8 mouse cellular contexts compared by ENCODE assay signal in the genomic region with DNA sequence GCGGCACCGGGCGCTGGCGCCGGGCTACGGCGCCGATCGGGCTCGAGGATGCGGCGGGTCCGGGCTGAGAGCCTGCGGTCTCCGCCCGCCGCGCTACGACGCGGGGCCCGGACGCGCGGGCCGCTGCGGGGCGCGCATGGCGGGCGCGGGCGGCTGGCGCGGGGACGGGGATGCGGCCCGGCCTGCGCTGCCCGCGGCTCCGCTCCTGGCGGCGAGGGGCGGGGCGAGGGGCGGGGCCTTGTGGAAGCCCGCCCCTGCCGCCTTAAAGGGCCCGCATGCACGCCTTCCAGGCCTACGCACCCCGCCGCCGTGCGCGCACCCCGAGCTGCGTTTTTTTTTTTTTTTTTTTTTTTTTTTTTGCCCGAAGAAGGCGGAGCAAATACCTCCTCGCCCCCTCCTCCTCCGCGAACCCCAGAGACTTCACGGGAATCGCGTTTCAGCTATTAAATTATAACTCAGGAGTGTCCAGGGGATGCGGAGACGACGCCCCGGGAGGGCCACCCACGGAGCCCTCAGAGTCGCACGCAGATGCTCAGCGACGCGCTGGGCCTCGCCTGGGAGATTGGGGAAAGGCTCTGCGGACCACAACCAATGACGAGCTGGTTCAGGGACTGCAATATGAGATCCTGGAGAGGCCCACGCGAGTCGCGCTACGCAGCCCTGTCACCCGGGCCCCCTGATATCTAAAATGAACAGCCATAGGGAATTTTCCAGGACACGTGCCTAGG. TPM values are rescaled to one million over a fixed set of nuclear protein-coding genes. Genes with fewer than 3 reads are reported as not detected.
DNase-seq lines count a peak whose midpoint lies in the region; ATAC-seq and TF ChIP-seq lines count a peak whose summit lies in the region.

TSS of gene Ncor2 (minus strand) at position 213 of the 728 bp plus-strand sequence.

- DNase-seq in CD4-positive helper T cell, adult 2 months (ENCODE audit: low read depth, low spot score) = peak; percentile 92
- peak; percentile 97 for DNase-seq in brain, embryonic 14.5 days (ENCODE audit: low read depth)
- peak; percentile 89 for DNase-seq in kidney, postnatal 0 days (ENCODE audit: low spot score)
- peak; percentile 42 to 73 for DNase-seq in natural killer cell, adult 2 months (ENCODE audit: low spot score in 2 of 2)

- peak; percentile 83 for ATAC-seq in heart, embryonic 12.5 days (ENCODE audit: insufficient number of reproducible peaks, low FRiP score)
- ATAC-seq in kidney, postnatal 0 days (replicated peaks; ENCODE audit: low FRiP score, low read depth) = peak; percentile 75
- peak; percentile 79 for ATAC-seq in liver, embryonic 12.5 days
- peak; percentile 82 for ATAC-seq in stomach, embryonic 15.5 days (ENCODE audit: insufficient read depth, low FRiP score, low read depth)

- peak; percentile 31; the same call in 1 of the 2 replicates for TF ChIP-seq POLR2A in brain, embryonic 14.5 days (IDR thresholded peaks at IDR 0.05; ENCODE audit: borderline replicate concordance, extremely low read depth, insufficient read depth, insufficient read length, poor library complexity, severe bottlenecking)

- H3K27ac ChIP-seq in heart, embryonic 12.5 days (ENCODE audit: poor library complexity, severe bottlenecking) = peak within 1 kb of the TSS; percentile 96
- H3K27ac ChIP-seq in kidney, postnatal 0 days = peak within 1 kb of the TSS; percentile 92
- peak within 1 kb of the TSS; percentile 79 for H3K27ac ChIP-seq in liver, embryonic 12.5 days
- H3K27ac ChIP-seq in stomach, embryonic 15.5 days = peak within 1 kb of the TSS; percentile 98

- peak within 1 kb of the TSS; percentile 96 for H3K4me2 ChIP-seq in heart, embryonic 12.5 days
- peak within 1 kb of the TSS; percentile 95 for H3K4me2 ChIP-seq in kidney, postnatal 0 days (ENCODE audit: low read length)
- peak within 1 kb of the TSS; percentile 98 for H3K4me2 ChIP-seq in liver, embryonic 12.5 days
- peak within 1 kb of the TSS; percentile 92 for H3K4me2 ChIP-seq in stomach, embryonic 15.5 days

- TF ChIP-seq CTCF in brain, embryonic 14.5 days (IDR thresholded peaks at IDR 0.05; ENCODE audit: borderline replicate concordance, extremely low read depth, insufficient read depth, insufficient read length) = no peak
- no peak for TF ChIP-seq CTCF in kidney, postnatal 0 days (IDR thresholded peaks at IDR 0.05; ENCODE audit: low read depth)

- H3K4me3 ChIP-seq in erythroblast, embryonic 14.5 days (replicated peaks) = peak within 1 kb of the TSS; percentile 72
- H3K4me3 ChIP-seq in heart, embryonic 12.5 days = peak within 1 kb of the TSS; percentile 95
- H3K4me3 ChIP-seq in kidney, postnatal 0 days (replicated peaks; ENCODE audit: low read depth, low read length) = peak within 1 kb of the TSS; percentile 73
- peak within 1 kb of the TSS; percentile 81 for H3K4me3 ChIP-seq in liver, embryonic 12.5 days
- H3K4me3 ChIP-seq in stomach, embryonic 15.5 days (replicated peaks) = peak within 1 kb of the TSS; percentile 88

- H3K36me3 ChIP-seq in erythroblast, embryonic 14.5 days (ENCODE audit: control insufficient read depth) = no peaks in the 10 kb centered on the region
- no peaks in the 10 kb centered on the region for H3K36me3 ChIP-seq in heart, embryonic 12.5 days
- no peaks in the 10 kb centered on the region for H3K36me3 ChIP-seq in kidney, postnatal 0 days (ENCODE audit: insufficient read depth, low read length)
- H3K36me3 ChIP-seq in liver, embryonic 12.5 days = no peaks in the 10 kb centered on the region
- H3K36me3 ChIP-seq in stomach, embryonic 15.5 days = no peaks in the 10 kb centered on the region

- H3K4me1 ChIP-seq in erythroblast, embryonic 14.5 days (ENCODE audit: control insufficient read depth) = peaks cover 34% of the 10 kb centered on the region
- H3K4me1 ChIP-seq in heart, embryonic 12.5 days (replicated peaks) = peaks cover 50% of the 10 kb centered on the region
- peaks cover 35% of the 10 kb centered on the region for H3K4me1 ChIP-seq in kidney, postnatal 0 days (replicated peaks; ENCODE audit: insufficient read depth, low read length)
- peaks cover 64% of the 10 kb centered on the region for H3K4me1 ChIP-seq in liver, embryonic 12.5 days
- H3K4me1 ChIP-seq in stomach, embryonic 15.5 days = peaks cover 52% of the 10 kb centered on the region

- peak within 1 kb of the TSS; percentile 94 for H3K9ac ChIP-seq in heart, embryonic 12.5 days
- peak within 1 kb of the TSS; percentile 95 for H3K9ac ChIP-seq in kidney, postnatal 0 days (ENCODE audit: low read depth, low read length)
- peak within 1 kb of the TSS; percentile 77 for H3K9ac ChIP-seq in liver, embryonic 12.5 days
- H3K9ac ChIP-seq in stomach, embryonic 15.5 days = peak within 1 kb of the TSS; percentile 88

- H3K9me3 ChIP-seq in erythroblast, embryonic 14.5 days (ENCODE audit: control insufficient read depth, low read length) = no peaks in the 10 kb centered on the region
- no peaks in the 10 kb centered on the region for H3K9me3 ChIP-seq in heart, embryonic 12.5 days (replicated peaks)
- H3K9me3 ChIP-seq in kidney, postnatal 0 days (replicated peaks; ENCODE audit: low read length) = no peaks in the 10 kb centered on the region
- H3K9me3 ChIP-seq in liver, embryonic 12.5 days (replicated peaks) = no peaks in the 10 kb centered on the region
- H3K9me3 ChIP-seq in stomach, embryonic 15.5 days = no peaks in the 10 kb centered on the region

- H3K27me3 ChIP-seq in erythroblast, embryonic 14.5 days (ENCODE audit: control insufficient read depth) = peaks cover 22% of the 10 kb centered on the region
- no peaks in the 10 kb centered on the region for H3K27me3 ChIP-seq in heart, embryonic 12.5 days (replicated peaks)
- no peaks in the 10 kb centered on the region for H3K27me3 ChIP-seq in kidney, postnatal 0 days (ENCODE audit: insufficient read depth, low read length)
- peaks cover 27% of the 10 kb centered on the region for H3K27me3 ChIP-seq in liver, embryonic 12.5 days (replicated peaks)
- H3K27me3 ChIP-seq in stomach, embryonic 15.5 days (replicated peaks) = no peaks in the 10 kb centered on the region

- WGBS in heart, embryonic 12.5 days = under 1% methylated on average over 73 of the region's 87 CpGs
- under 1% methylated on average over 69 of the region's 87 CpGs for WGBS in kidney, postnatal 0 days
- WGBS in liver, embryonic 12.5 days (ENCODE audit: insufficient replicate concordance) = 2% methylated on average over 84 of the region's 87 CpGs
- WGBS in stomach, embryonic 15.5 days = under 1% methylated on average over 70 of the region's 87 CpGs

RNA-seq across cellular contexts. Expression of gene Ncor2, which starts in this region (rescaled TPM):
- 31.6 and 71.5 TPM in 2 replicates for polyA plus RNA-seq in brain, embryonic 14.5 days (2012; rRNA removed)
- 6.4 and 7.2 TPM in 2 replicates for polyA plus RNA-seq in erythroblast, embryonic 14.5 days (2012)
- 17.0 and 18.6 TPM in 2 replicates for polyA plus RNA-seq in heart, embryonic 12.5 days (2016; fragmentation: Nextera tagmentation; extraction: Ambion mirVana)
- 14.6 and 15.5 TPM in 2 replicates for polyA plus RNA-seq in kidney, postnatal 0 days (2015; fragmentation: Nextera tagmentation; extraction: Ambion mirVana)
- 9.7 and 10.0 TPM in 2 replicates for polyA plus RNA-seq in liver, embryonic 12.5 days (2016; fragmentation: Nextera tagmentation; extraction: Ambion mirVana)
- 26.7 and 32.5 TPM in 2 replicates for polyA plus RNA-seq in stomach, embryonic 15.5 days (2015; fragmentation: Nextera tagmentation; extraction: Ambion mirVana)

Comparison
In these comparisons a context has a peak if more than half of its experiments do, and no peak if none do; other contexts are left out.
1. Peak in every context shown above with its lines: DNase-seq, ATAC-seq, H3K4me3 ChIP-seq and H3K27ac ChIP-seq.